Mouse (Mus musculus) midbrain, embryonic 14.5 days (tissue): ENCODE data around the gene Gpr39. TPM values are rescaled to one million over a fixed set of nuclear protein-coding genes. Genes with fewer than 3 reads are reported as not detected.

Experiments
- ATAC-seq: fragments of 200-750 bp; cut with Nextera tagmentation; 2 replicates; pipeline ENCODE4 v1.8.0; 2017; ENCODE audit warnings: moderate number of reproducible peaks, moderate library complexity; ENCODE audit not compliant: low FRiP score, low TSS enrichment
- DNase-seq: peaks from one replicate; pipeline ENCODE4 v3.0.0-alpha.2; 2015
- H3K27ac ChIP-seq: fragments of 300-500 bp; sonication (generic); replicated peaks from 2 replicates; pipeline ENCODE4 v1.5.1; 2014; ENCODE audit warnings: mild to moderate bottlenecking, low read depth, low read length, moderate library complexity
- H3K27me3 ChIP-seq: fragments of 300-500 bp; sonication (generic); 2 replicates; pipeline ENCODE4 v1.6.1; 2014; ENCODE audit warnings: low read length, control low read depth, mixed read lengths; ENCODE audit not compliant: control insufficient read depth, insufficient read depth
- H3K36me3 ChIP-seq: fragments of 300-500 bp; sonication (generic); 2 replicates; pipeline ENCODE4 v1.6.1; 2014; ENCODE audit warnings: low read length, control low read depth; ENCODE audit not compliant: control insufficient read depth, insufficient read depth
- H3K4me1 ChIP-seq: fragments of 300-500 bp; sonication (generic); 2 replicates; pipeline ENCODE4 v1.6.1; 2014; ENCODE audit warnings: mild to moderate bottlenecking, antibody characterized with exemption, low read length, control low read depth; ENCODE audit not compliant: control insufficient read depth, insufficient read depth
- H3K4me2 ChIP-seq: fragments of 300-500 bp; sonication (generic); 2 replicates; pipeline ENCODE4 v1.6.1; 2014; ENCODE audit warnings: mild to moderate bottlenecking, low read length, moderate library complexity
- H3K4me3 ChIP-seq: fragments of 300-500 bp; sonication (generic); replicated peaks from 2 replicates; pipeline ENCODE4 v1.5.1; 2014; ENCODE audit warnings: low read depth, low read length
- H3K9ac ChIP-seq: fragments of 300-500 bp; sonication (generic); replicated peaks from 2 replicates; pipeline ENCODE4 v1.6.1; 2014; ENCODE audit warnings: mild to moderate bottlenecking, low read length, moderate library complexity
- H3K9me3 ChIP-seq: fragments of 300-500 bp; sonication (generic); 2 replicates; pipeline ENCODE4 v1.6.1; 2016; ENCODE audit warnings: low read length, control low read depth, mixed read lengths; ENCODE audit not compliant: control insufficient read depth
- WGBS: fragments of 180-500 bp; shearing (Covaris S2); extraction: QIAGEN DNeasy Blood & Tissue Kit; methylation state at CpG from one replicate; pipeline ENCODE4 v1.1.7; 2014; 5-methylcytosine and 5-hydroxymethylcytosine counted together
- polyA plus RNA-seq: library from polyadenylated mRNA; unstranded; fragments of >200 nt; fragmentation: Nextera tagmentation; extraction: Ambion mirVana; gene quantifications from 2 replicates; pipeline ENCODE4 v1.2.1, GENCODE M21; 2014

Gene Gpr39
- polyA plus RNA-seq, 1 experiment from 2014 or later: not detected

GRCm38 (mm10) chr1:125705412-125705811, 28.6 kb downstream of the Gpr39 start:
- no peaks in the 10 kb centered on the region for H3K36me3 ChIP-seq
- H3K4me2 ChIP-seq: no peak overlapping the region
- H3K4me3 ChIP-seq: no peak overlapping the region
- no peak overlapping the region for H3K9ac ChIP-seq
- H3K27ac ChIP-seq: no peak overlapping the region
- H3K27me3 ChIP-seq: no peaks in the 10 kb centered on the region
- 0 out of 2 replicates have a peak, but pooled peaks cover 3% of the 10 kb centered on the region for H3K4me1 ChIP-seq
- ATAC-seq (no peak), DNase-seq (no peak)
- 89% methylated on average over 3 of the region's 3 CpGs for WGBS
- H3K9me3 ChIP-seq: no peaks in the 10 kb centered on the region

GRCm38 (mm10) chr1:125715286-125715685, 38.5 kb downstream of the Gpr39 start:
- H3K9ac ChIP-seq: no peak overlapping the region
- 43% methylated on average over 3 of the region's 3 CpGs for WGBS
- no peak overlapping the region for H3K27ac ChIP-seq
- no peak overlapping the region for H3K4me2 ChIP-seq
- no peaks in the 10 kb centered on the region for H3K9me3 ChIP-seq
- ATAC-seq (no peak), DNase-seq (no peak)
- H3K27me3 ChIP-seq: no peaks in the 10 kb centered on the region
- H3K4me3 ChIP-seq: no peak overlapping the region
- no peaks in the 10 kb centered on the region for H3K4me1 ChIP-seq
- no peaks in the 10 kb centered on the region for H3K36me3 ChIP-seq

- DNase-seq (no peak), ATAC-seq (no peak)
- Histone ChIP-seq H3K9me3 (no peaks in the 10 kb centered on the region), H3K36me3 (no peaks in the 10 kb centered on the region), H3K27me3 (no peaks in the 10 kb centered on the region), H3K4me2 (no peak overlapping the region), H3K4me1 (no peaks in the 10 kb centered on the region), H3K9ac (no peak overlapping the region), H3K27ac (no peak overlapping the region), H3K4me3 (no peak overlapping the region)
- 83% methylated on average over 6 of the region's 6 CpGs for WGBS
These were observed 39.4 kb downstream of the Gpr39 start for GRCm38 (mm10) chr1:125716241-125716640.

GRCm38 (mm10) chr1:125717906-125718305, 41.1 kb downstream of the Gpr39 start:
- WGBS: 87% methylated on average over 5 of the region's 5 CpGs
- H3K9me3 ChIP-seq: no peaks in the 10 kb centered on the region
- H3K4me3 ChIP-seq: no peak overlapping the region
- H3K4me1 ChIP-seq: no peaks in the 10 kb centered on the region
- ATAC-seq (no peak), DNase-seq (no peak)
- no peaks in the 10 kb centered on the region for H3K36me3 ChIP-seq
- H3K27ac ChIP-seq: no peak overlapping the region
- H3K9ac ChIP-seq: no peak overlapping the region
- H3K27me3 ChIP-seq: no peaks in the 10 kb centered on the region
- no peak overlapping the region for H3K4me2 ChIP-seq

GRCm38 (mm10) chr1:125719127-125719526, 42.3 kb downstream of the Gpr39 start:
- Histone ChIP-seq H3K4me2 (no peak overlapping the region), H3K27me3 (no peaks in the 10 kb centered on the region), H3K9me3 (no peaks in the 10 kb centered on the region), H3K4me1 (no peaks in the 10 kb centered on the region), H3K9ac (no peak overlapping the region), H3K4me3 (no peak overlapping the region), H3K36me3 (no peaks in the 10 kb centered on the region), H3K27ac (no peak overlapping the region)
- DNase-seq (no peak), ATAC-seq (no peak)
- 89% methylated on average over 6 of the region's 6 CpGs for WGBS

GRCm38 (mm10) chr1:125721104-125721758, 44.4 kb downstream of the Gpr39 start:
- no peak overlapping the region for H3K4me3 ChIP-seq
- no peak overlapping the region for H3K9ac ChIP-seq
- H3K27ac ChIP-seq: no peak overlapping the region
- WGBS: 89% methylated on average over 12 of the region's 12 CpGs
- no peaks in the 10 kb centered on the region for H3K36me3 ChIP-seq
- no peaks in the 10 kb centered on the region for H3K27me3 ChIP-seq
- no peak for DNase-seq
- ATAC-seq: no peak
- no peaks in the 10 kb centered on the region for H3K4me1 ChIP-seq
- no peak overlapping the region for H3K4me2 ChIP-seq
- H3K9me3 ChIP-seq: no peaks in the 10 kb centered on the region

- H3K9ac ChIP-seq: no peak overlapping the region
- H3K4me1 ChIP-seq: no peaks in the 10 kb centered on the region
- H3K36me3 ChIP-seq: no peaks in the 10 kb centered on the region
- H3K4me2 ChIP-seq: no peak overlapping the region
- no peaks in the 10 kb centered on the region for H3K9me3 ChIP-seq
- WGBS: 85% methylated on average over 5 of the region's 5 CpGs
- ATAC-seq (no peak), DNase-seq (no peak)
- H3K4me3 ChIP-seq: no peak overlapping the region
- H3K27ac ChIP-seq: no peak overlapping the region
- no peaks in the 10 kb centered on the region for H3K27me3 ChIP-seq
These were observed 47.5 kb downstream of the Gpr39 start for GRCm38 (mm10) chr1:125724304-125724703.

- 85% methylated on average over 6 of the region's 6 CpGs for WGBS
- H3K9ac ChIP-seq: no peak overlapping the region
These were observed 52.3 kb downstream of the Gpr39 start for GRCm38 (mm10) chr1:125729025-125729565.

More at GRCm38 (mm10) chr1:125729025-125729565, 52.3 kb downstream of the Gpr39 start:
- 0 out of 2 replicates have a peak, but pooled peaks cover 4% of the 10 kb centered on the region for H3K4me1 ChIP-seq
- H3K9me3 ChIP-seq: no peaks in the 10 kb centered on the region
- no peaks in the 10 kb centered on the region for H3K36me3 ChIP-seq
- DNase-seq (no peak), ATAC-seq (no peak)
- no peak overlapping the region for H3K4me3 ChIP-seq
- no peaks in the 10 kb centered on the region for H3K27me3 ChIP-seq
- H3K27ac ChIP-seq: no peak overlapping the region
- H3K4me2 ChIP-seq: no peak overlapping the region
